Mouse (Mus musculus): ENCODE measurements around the gene Fam167b.

The Fam167b gene

DNA sequence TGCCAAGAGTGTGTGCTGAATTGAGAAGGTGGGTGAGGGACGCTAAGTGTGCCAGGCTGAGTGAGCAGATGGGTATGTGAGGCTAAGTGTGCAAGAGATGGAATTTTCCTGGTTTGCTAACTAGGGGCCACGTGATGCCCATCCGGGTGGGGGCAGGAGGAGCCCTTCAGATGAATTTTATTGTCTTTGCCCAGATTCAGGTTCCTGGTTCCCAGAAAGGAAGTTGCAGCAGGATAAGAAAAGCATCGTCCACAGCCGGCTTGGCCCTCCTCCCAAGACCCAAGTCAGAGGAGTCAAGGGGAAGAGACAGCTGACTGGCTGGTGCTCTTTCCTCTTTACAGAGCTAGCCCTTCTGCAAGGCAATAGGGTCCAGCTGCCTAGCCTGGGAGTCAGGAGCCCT, at the start of gene Fam167b:
TSS of gene Fam167b (minus strand) at position 84 of the 400 bp plus-strand sequence.
- no peak for DNase-seq (ENCODE audit: low spot score in 2 of 2)

GRCm38 (mm10) chr4:129626035-129626434, 47.7 kb upstream of the Fam167b start:
- DNase-seq (ENCODE audit: low spot score in 2 of 2), result no peak

DNA sequence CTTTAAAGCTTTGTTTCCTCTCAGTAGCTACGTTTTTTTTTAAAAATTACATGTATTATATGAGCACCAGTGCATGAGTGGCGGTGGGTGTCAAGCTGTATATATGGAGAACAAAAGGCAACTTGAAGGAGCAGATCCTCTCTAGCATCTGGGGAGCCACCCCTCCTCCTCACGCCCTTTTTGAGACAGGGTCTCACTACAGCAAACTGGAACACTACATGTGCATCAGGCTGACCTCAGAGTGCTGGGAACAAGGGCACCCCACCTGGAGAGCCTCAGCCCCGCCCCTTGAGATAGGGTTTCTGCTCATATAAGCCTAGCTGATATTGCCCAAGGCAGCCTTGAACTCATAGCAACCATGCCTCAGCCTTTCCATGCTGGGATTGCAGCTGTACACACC, 47.1 kb upstream of the Fam167b start:
- DNase-seq (ENCODE audit: low spot score in 2 of 2), result no peak

DNA sequence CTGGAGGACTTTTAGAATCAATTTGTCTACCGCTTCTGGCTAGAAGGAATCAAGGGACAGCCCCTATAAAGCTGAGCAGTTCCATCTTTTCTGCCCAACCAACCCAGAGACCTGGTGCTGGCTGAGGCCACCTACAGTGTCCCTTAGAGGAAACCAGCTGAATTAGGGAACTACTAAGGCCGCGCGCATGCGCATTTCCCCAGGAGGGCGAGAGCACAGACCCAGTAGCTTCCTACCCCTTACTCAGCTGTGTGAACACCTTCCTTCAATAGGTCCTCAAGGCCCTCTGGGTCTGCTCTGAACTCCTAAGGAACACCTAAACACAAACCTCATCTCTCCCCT, 46.7 kb upstream of the Fam167b start:
- DNase-seq (ENCODE audit: low spot score in 2 of 2), result peak; percentile 57 to 72

GRCm38 (mm10) chr4:129624281-129625028, 46.1 kb upstream of the Fam167b start:
- peak; percentile 58 to 65 for DNase-seq (ENCODE audit: low spot score in 2 of 2)

DNA sequence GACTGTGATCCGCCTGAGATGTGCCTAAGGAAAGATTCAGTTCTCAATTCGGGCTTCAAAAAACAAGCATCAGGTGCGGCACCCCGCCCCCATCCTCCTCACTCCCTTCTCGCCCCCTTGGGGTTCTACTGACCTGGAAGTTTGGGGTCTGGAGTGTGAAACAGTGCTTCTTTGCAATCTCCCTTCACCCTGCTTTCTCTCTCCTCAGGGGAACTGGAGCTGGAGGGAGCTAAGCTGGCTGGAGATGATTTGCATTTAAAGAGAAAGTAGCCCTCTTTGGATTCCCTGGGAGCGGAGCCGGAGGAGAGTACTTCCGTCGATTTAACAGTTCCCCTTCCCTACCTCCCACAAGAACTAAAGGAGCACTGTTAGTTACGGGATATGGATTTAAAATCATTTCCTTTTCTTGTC, 45.3 kb upstream of the Fam167b start, which contains the start of gene Ccdc28b:
TSS of gene Ccdc28b (minus strand) at position 267 of the 411 bp plus-strand sequence.
- no peak for DNase-seq (ENCODE audit: low spot score in 2 of 2)

GRCm38 (mm10) chr4:129622803-129623535, 44.6 kb upstream of the Fam167b start:
- no peak for DNase-seq (ENCODE audit: low spot score in 2 of 2)

DNA sequence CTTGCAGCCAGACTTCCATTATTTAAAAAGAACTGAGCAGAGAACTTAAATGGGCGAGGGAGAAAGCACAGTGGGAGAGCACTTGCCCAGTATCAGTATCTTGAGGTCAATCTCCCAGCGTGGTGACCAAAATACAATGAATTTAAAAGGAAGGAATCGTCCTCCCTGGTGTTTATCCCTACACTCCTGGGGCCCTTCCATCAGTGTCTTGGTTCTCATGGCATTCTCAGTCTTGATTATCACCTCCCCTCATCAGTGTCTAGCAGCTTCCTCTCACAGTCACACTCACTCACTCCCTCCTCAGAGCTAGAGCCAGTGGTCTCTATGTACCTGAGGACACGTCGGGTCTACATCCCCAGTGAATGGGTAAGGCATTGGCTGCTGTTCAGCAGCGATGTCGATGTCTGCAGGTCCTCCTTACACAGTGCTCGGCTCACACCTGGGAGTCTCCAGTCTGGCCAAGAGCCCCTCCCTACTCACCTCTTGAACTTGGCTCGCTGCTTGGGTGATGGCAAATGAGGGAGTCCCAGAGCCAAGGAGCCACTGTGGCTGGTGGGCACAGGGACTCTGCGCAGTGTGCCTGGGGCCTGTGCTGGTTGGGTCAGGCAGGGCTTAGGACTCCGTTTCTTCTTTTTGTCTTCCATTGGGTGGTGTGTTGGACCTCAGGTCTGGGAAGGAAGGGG, 43.9 kb upstream of the Fam167b start:
- DNase-seq (ENCODE audit: low spot score in 2 of 2), result no peak

DNA sequence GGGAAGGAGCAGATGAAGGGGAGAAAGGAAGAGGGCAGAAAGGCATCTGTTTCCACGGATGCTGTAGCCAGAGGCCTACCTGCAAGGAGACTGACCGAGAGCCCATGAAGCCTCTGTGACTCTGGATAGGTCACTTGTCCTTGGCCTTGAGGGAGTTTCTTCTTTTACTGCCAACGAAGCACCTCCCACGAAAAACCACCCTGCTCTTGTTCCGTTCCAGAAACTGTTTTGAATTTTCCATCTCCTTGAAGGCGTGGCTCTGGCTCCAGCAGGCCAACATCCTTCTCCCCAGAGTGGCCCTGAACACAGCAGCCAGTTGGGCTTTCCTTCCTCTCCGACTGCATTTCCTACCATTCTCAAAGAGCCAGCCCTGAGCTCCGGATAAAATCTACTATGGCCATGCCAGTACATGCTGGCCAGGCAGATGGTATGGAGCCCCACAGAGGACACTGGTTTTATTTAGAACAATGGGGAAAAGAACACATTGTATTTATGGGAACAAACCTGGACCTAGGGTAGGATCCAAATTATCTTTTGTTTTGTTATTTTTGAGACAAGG, 43.0 kb upstream of the Fam167b start:
- DNase-seq (ENCODE audit: low spot score in 2 of 2), result no peak

DNA sequence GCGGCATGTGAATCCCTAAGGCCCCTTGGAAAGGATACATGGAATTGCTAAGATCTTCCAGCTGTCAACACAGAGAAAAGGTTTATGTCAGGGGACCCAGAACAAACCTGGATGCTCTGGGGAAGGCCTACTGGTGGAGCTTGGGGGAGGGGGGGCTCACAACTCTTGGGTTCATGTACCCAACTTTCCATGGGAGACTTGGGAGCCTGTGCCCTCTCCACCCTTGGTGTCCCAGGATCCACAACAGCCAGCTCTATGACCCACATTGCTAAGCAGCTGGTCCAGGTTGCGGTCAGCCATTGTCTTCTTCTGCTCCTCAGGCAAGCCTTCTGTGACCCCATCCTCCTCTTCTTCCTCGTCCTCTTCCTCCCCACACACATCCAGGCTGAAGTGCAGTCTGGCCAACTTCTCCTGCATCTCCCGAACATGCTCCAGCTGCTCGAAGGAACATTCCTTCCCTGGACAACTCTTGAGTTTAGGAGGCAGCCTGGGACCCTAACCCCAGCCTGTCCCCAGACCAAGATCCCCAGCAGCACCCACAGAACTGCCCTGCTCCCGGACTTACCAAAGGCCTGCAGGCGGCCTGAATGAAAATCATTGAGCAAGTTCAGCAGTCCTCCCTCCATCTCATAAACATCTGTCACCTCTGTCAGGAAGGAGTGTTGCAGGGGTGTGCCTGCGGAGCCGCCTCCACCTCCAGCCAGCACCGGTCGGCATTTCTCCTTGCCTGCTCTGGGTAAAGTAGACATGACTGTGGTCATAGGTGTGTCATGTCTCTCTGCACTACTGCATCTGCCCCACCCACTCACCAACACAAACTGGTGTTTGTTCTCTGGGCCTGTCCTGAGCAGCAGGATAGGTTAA, 42.3 kb upstream of the Fam167b start:
- no peak for DNase-seq (ENCODE audit: low spot score in 2 of 2)

DNA sequence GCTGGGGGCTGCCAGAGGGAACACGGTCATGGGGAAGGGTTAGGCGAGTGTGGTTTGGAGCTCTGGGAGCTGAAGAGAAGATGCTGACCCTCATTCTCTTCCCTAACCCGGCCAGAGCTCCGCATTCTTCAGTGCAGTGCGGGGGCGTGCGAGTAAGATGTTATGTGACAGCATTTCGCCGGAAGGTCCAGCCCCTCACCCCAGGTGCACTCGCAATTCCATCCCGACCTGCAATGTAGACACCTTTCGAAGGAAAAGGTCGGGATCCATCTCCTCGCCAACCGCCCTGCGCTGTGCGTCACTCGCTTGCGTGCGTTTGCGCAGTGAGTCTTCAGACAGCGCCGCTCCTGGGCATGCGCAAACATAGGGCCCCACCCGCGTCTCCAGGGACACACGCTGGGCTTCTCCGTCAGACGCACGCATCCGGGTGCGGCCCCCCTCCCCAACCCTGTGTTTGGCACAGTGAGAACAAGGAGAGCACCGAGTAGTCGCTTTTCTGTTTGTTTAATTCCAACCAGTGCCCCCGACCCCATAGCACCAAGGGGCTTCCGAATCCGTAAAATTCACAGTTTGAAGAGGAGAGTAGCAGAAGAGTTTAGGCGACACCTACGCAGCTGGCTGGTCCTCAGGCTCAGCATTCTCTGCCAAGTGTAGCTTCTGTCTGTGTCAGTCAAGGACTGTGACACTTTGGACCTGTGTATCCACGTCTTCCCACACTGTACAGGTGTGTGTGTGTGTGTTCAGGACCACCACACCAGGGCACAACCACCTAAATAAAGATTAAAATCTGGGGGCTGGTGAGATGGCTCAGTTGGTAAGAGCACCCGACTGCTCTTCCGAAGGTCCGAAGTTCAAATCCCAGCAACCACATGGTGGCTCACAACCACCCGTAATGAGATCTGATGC, 40.7 kb upstream of the Fam167b start, which contains the start of gene Iqcc:
TSS of gene Iqcc (minus strand) at position 314 of the 906 bp plus-strand sequence.
- peak; percentile 89 to 90 for DNase-seq (ENCODE audit: low spot score in 2 of 2)

- no peak for DNase-seq (ENCODE audit: low spot score in 2 of 2)
These were observed 39.7 kb upstream of the Fam167b start for GRCm38 (mm10) chr4:129618031-129618430.

- no peak for DNase-seq (ENCODE audit: low spot score in 2 of 2)
These were observed 38.8 kb upstream of the Fam167b start for GRCm38 (mm10) chr4:129617121-129617641.

DNA sequence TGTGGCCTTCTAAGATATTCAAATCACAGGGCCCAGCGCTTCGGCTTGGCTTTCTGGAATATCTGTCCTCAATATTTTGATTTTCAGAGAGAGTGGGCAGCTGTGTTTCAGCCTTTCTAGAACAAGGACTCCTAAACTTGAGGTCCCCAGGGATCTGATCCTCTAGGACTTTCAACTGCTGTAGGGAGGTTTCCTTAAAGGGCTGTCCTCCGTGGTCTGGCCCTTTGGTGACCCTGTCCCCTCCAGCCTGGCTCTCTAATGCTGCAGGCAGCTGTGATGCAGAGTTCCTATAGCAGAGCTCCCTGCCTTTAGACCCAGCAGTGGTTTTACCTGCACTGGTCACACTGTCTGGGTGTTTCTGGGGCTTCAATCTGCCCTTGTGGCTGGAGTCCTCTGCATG, 38.3 kb upstream of the Fam167b start:
- no peak for DNase-seq (ENCODE audit: low spot score in 2 of 2)

- DNase-seq (ENCODE audit: low spot score in 2 of 2), result no peak
These were observed 37.5 kb upstream of the Fam167b start for GRCm38 (mm10) chr4:129615801-129616290.

GRCm38 (mm10) chr4:129614093-129614492, 35.7 kb upstream of the Fam167b start, which contains the start of gene Dcdc2b:
Gene Dcdc2b, minus strand, starts transcription at chr4:129614257.
- no peak for DNase-seq (ENCODE audit: low spot score in 2 of 2)

DNA sequence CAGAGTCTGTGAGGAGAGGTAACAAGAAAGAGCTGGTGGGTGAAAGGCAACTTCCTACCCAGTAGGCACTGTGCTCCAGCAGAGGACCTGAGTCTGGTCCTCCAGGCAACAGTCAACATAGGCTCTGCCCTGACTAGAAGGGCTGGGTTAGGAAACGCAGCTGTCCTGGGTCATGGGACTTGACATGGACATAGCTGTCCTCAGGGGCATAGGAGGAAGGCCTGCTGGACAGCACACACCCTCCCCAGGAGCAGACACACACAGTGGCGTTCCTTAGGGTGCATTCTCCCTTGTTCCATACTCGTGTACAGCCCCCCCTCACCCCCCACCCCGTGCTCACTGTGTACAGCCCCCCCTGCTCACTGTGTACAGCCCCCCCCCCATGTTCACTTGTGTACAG, 32.1 kb upstream of the Fam167b start:
- DNase-seq (ENCODE audit: low spot score in 2 of 2), result no peak

- DNase-seq (ENCODE audit: low spot score in 2 of 2), result no peak
These were observed 31.7 kb upstream of the Fam167b start for GRCm38 (mm10) chr4:129610026-129610425.

- no peak for DNase-seq (ENCODE audit: low spot score in 2 of 2)
These were observed 30.8 kb upstream of the Fam167b start for GRCm38 (mm10) chr4:129609139-129609631.

Data from spleen, postnatal 14 days (tissue).